In the genomic region with DNA sequence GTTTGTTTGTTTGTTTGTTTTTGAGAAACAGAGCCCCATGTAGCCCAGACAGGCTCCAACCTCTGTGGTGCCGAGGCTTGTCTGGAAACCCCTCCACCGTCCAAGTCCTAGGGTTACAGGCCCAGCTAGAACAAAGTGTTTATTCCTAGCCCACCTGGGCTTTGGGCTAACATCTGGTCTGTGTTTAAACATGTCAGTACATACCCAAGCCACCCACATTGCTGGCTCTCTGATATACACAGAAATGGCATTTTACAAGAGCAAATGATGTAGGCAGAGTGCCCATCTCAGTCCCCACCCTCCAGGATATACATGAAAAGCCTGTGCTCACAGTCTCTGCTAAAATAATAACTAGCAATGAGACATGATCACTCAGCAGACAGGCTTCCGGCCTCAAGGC, we compare ENCODE assay signal across 9 mouse cellular contexts.
"Had no signal": no experiment of that assay in that cellular context is flagged by ENCODE, and none has a peak within 500 bp of the region (broad histone marks: within the 10 kb centered on the region; RNA-seq: fewer than 3 reads in every experiment).

No protein-coding gene starts in this region.

- DNase-seq: kidney, adult 18-20 months; kidney, postnatal 14 days; layer of hippocampus, postnatal 36 days; right cerebral cortex, postnatal 14 days had no signal

- H3K27ac ChIP-seq: limb, embryonic 15.5 days; liver, embryonic 12.5 days; lung, embryonic 15.5 days; midbrain, embryonic 13.5 days; stomach, embryonic 15.5 days had no signal

- H3K4me3 ChIP-seq: limb, embryonic 15.5 days; liver, embryonic 12.5 days; lung, embryonic 15.5 days; midbrain, embryonic 13.5 days; stomach, embryonic 15.5 days had no signal

- H3K4me2 ChIP-seq: limb, embryonic 15.5 days; liver, embryonic 12.5 days; lung, embryonic 15.5 days; midbrain, embryonic 13.5 days; stomach, embryonic 15.5 days had no signal

- ATAC-seq: liver, embryonic 12.5 days; midbrain, embryonic 13.5 days had no signal

- H3K9me3 ChIP-seq: limb, embryonic 15.5 days; liver, embryonic 12.5 days; lung, embryonic 15.5 days; midbrain, embryonic 13.5 days; stomach, embryonic 15.5 days had no signal

- H3K4me1 ChIP-seq: liver, embryonic 12.5 days; lung, embryonic 15.5 days; midbrain, embryonic 13.5 days had no signal

- H3K9ac ChIP-seq: limb, embryonic 15.5 days; liver, embryonic 12.5 days; lung, embryonic 15.5 days; midbrain, embryonic 13.5 days; stomach, embryonic 15.5 days had no signal

- H3K36me3 ChIP-seq: limb, embryonic 15.5 days; liver, embryonic 12.5 days; lung, embryonic 15.5 days; midbrain, embryonic 13.5 days; stomach, embryonic 15.5 days had no signal

- H3K27me3 ChIP-seq: limb, embryonic 15.5 days; lung, embryonic 15.5 days; midbrain, embryonic 13.5 days; stomach, embryonic 15.5 days had no signal
